Mouse (Mus musculus) CH12.LX (cell line): ENCODE measurements around the gene Fam217b. TPM values are rescaled to one million over a fixed set of nuclear protein-coding genes. Genes with fewer than 3 reads are reported as not detected.
A peak's percentile ranks its signal among the peaks of the same experiment; 100 is the strongest.

Experiments
- DNase-seq: peaks from one replicate; pipeline ENCODE4 v3.0.0-alpha.2; 2013; ENCODE audit errors: extremely low read depth
- H3K27ac ChIP-seq: 2 replicates; pipeline ENCODE4 v1.5.1; 2012; ENCODE audit warnings: low read depth, mild to moderate bottlenecking, control low read depth, moderate library complexity; ENCODE audit not compliant: insufficient read depth
- H3K27me3 ChIP-seq: replicated peaks from 2 replicates; pipeline ENCODE3; 2012; ENCODE audit warnings: inconsistent platforms
- H3K36me3 ChIP-seq, 2 experiments: replicated peaks in 1 of 2; 2 replicates each; pipeline versions ENCODE3 to v1.6.1; 2012; ENCODE audit warnings: inconsistent platforms in 1 of 2, low read length in 1 of 2, mild to moderate bottlenecking in 1 of 2, mixed read lengths in 1 of 2, moderate library complexity in 1 of 2; ENCODE audit not compliant: control insufficient read depth in 1 of 2, insufficient read depth in 1 of 2
- H3K4me1 ChIP-seq, 2 experiments: 2 replicates each; pipeline ENCODE4 v1.6.1; 2012; ENCODE audit warnings: inconsistent platforms in 1 of 2, moderate library complexity in 1 of 2; ENCODE audit not compliant: insufficient read depth in 2 of 2, control insufficient read depth in 1 of 2
- H3K4me2 ChIP-seq: 2 replicates; pipeline ENCODE4 v1.6.1; 2012; ENCODE audit warnings: low read depth, mild to moderate bottlenecking, control low read depth; ENCODE audit not compliant: poor library complexity, insufficient read depth, severe bottlenecking
- H3K4me3 ChIP-seq, 3 experiments: fragments of 150-350 bp in 1 of 3; sonication (generic) in 1 of 3; replicated peaks in 1 of 3; 2 replicates each; pipeline versions ENCODE3 to v1.5.1; 2011 to 2012; ENCODE audit warnings: low read depth in 2 of 3, low read length in 2 of 3, mild to moderate bottlenecking in 2 of 3, moderate library complexity in 2 of 3, control low read depth in 1 of 3, improper control_type of control experiment in 1 of 3, inconsistent platforms in 1 of 3, mixed read lengths in 1 of 3; ENCODE audit not compliant: poor library complexity in 1 of 3
- H3K79me2 ChIP-seq: replicated peaks from 2 replicates; pipeline ENCODE4 v1.6.1; 2012; ENCODE audit warnings: mild to moderate bottlenecking, moderate library complexity; ENCODE audit not compliant: control insufficient read depth, poor library complexity, insufficient read depth, severe bottlenecking; ENCODE audit errors: extremely low read depth
- H3K9ac ChIP-seq: 2 replicates; pipeline ENCODE4 v1.6.1; 2012; ENCODE audit warnings: low read depth, mild to moderate bottlenecking, control low read depth, moderate library complexity; ENCODE audit not compliant: insufficient read depth
- H3K9me3 ChIP-seq: replicated peaks from 2 replicates; pipeline ENCODE3; 2012; ENCODE audit warnings: low read length, inconsistent platforms, mixed read lengths
- BHLHE40 ChIP-seq: IDR thresholded peaks from 2 replicates; pipeline ENCODE4 v1.6.1; 2011; ENCODE audit warnings: mild to moderate bottlenecking, low read depth, low read length, improper control_type of control experiment
- CTCF ChIP-seq, 2 experiments: IDR thresholded peaks in 1 of 2; conservative IDR thresholded peaks in 1 of 2; 2 replicates each; pipeline ENCODE4 v1.5.1; 2011 to 2012; ENCODE audit warnings: low read depth in 2 of 2, low read length in 2 of 2, improper control_type of control experiment in 1 of 2, inconsistent platforms in 1 of 2, mild to moderate bottlenecking in 1 of 2, moderate library complexity in 1 of 2
- E2F4 ChIP-seq: IDR thresholded peaks from 2 replicates; pipeline ENCODE4 v1.6.1; 2011; ENCODE audit warnings: low read depth, low read length, improper control_type of control experiment; ENCODE audit not compliant: insufficient replicate concordance
- ETS1 ChIP-seq: conservative IDR thresholded peaks from 2 replicates; pipeline ENCODE4 v1.6.1; 2012; ENCODE audit warnings: low read depth, mild to moderate bottlenecking, inconsistent platforms, low read length, improper control_type of control experiment, moderate library complexity
- GABPA ChIP-seq: IDR thresholded peaks from 2 replicates; pipeline ENCODE4 v1.6.1; 2012; ENCODE audit warnings: low read depth, low read length, improper control_type of control experiment, inconsistent platforms; ENCODE audit not compliant: insufficient replicate concordance
- IRF4 ChIP-seq: IDR thresholded peaks from 2 replicates; pipeline ENCODE4 v1.6.1; 2014; ENCODE audit warnings: low read depth, mild to moderate bottlenecking, inconsistent platforms, low read length, improper control_type of control experiment
- KAT2A ChIP-seq: IDR thresholded peaks from 2 replicates; pipeline ENCODE4 v1.6.1; 2012; ENCODE audit warnings: low read length, improper control_type of control experiment, inconsistent platforms; ENCODE audit not compliant: insufficient replicate concordance
- MAFK ChIP-seq: IDR thresholded peaks from 2 replicates; pipeline ENCODE4 v1.6.1; 2011; ENCODE audit warnings: low read length, improper control_type of control experiment; ENCODE audit not compliant: insufficient replicate concordance
- MEF2A ChIP-seq: IDR thresholded peaks from 2 replicates; pipeline ENCODE4 v1.6.1; 2014; ENCODE audit warnings: low read depth, mild to moderate bottlenecking, inconsistent platforms, low read length, improper control_type of control experiment, borderline replicate concordance
- NELFE ChIP-seq: IDR thresholded peaks from 2 replicates; pipeline ENCODE4 v1.6.1; 2011; ENCODE audit warnings: low read depth, low read length, improper control_type of control experiment
- PAX5 ChIP-seq: IDR thresholded peaks from 2 replicates; pipeline ENCODE4 v1.6.1; 2012; ENCODE audit warnings: low read length, inconsistent platforms, mixed read lengths
- POLR2AphosphoS2 ChIP-seq: IDR thresholded peaks from 2 replicates; pipeline ENCODE4 v1.6.1; 2011; ENCODE audit warnings: low read depth, low read length, improper control_type of control experiment
- RCOR1 ChIP-seq: conservative IDR thresholded peaks from 2 replicates; pipeline ENCODE4 v1.6.1; 2012; ENCODE audit warnings: low read depth, mild to moderate bottlenecking, inconsistent platforms, low read length, improper control_type of control experiment
- SIN3A ChIP-seq: IDR thresholded peaks from 2 replicates; pipeline ENCODE4 v1.6.1; 2012; ENCODE audit warnings: low read length, improper control_type of control experiment, inconsistent platforms
- TBP ChIP-seq: conservative IDR thresholded peaks from 2 replicates; pipeline ENCODE4 v1.6.1; 2011; ENCODE audit warnings: low read depth, low read length, improper control_type of control experiment
- UBTF ChIP-seq: IDR thresholded peaks from 2 replicates; pipeline ENCODE4 v1.6.1; 2012; ENCODE audit warnings: low read depth, mild to moderate bottlenecking, inconsistent platforms, low read length, improper control_type of control experiment, moderate library complexity
- ZKSCAN1 ChIP-seq: IDR thresholded peaks from 2 replicates; pipeline ENCODE4 v1.6.1; 2012; ENCODE audit warnings: low read depth, inconsistent platforms, low read length, improper control_type of control experiment, borderline replicate concordance
- ZMIZ1 ChIP-seq: IDR thresholded peaks from 2 replicates; pipeline ENCODE4 v1.6.1; 2012; ENCODE audit warnings: low read depth, mild to moderate bottlenecking, inconsistent platforms, low read length, improper control_type of control experiment
- dilution Hi-C: fragments of 300-500 bp; cut with MboI; formaldehyde crosslinking; loops from 2 replicates; pipeline ENCODE4 v1.14.3; 2020; ENCODE audit warnings: low sequenced_read_pairs; ENCODE audit not compliant: extremely low pct_unique_long_range_greater_than_20kb, extremely low pct_ligation_motif_present
- in situ Hi-C: fragments of 300-500 bp; cut with MboI; formaldehyde crosslinking; loops from 3 replicates; pipeline ENCODE4 v1.14.3; 2019; ENCODE audit warnings: low sequenced_read_pairs, low pct_ligation_motif_present, low pct_unique_long_range_greater_than_20kb, mixed read lengths
- polyA plus RNA-seq: library from polyadenylated mRNA; unstranded; fragments of >175 nt; gene quantifications from 2 replicates; pipeline ENCODE4 v1.2.1, GENCODE M21; 2012; ENCODE audit warnings: low read depth; ENCODE audit not compliant: insufficient read length
- total RNA-seq, 2 experiments: library from RNA; depleted of rRNA; stranded (reverse); fragments of 300-350 nt in 1 of 2; fragments of >200 nt in 1 of 2; gene quantifications; 2 replicates each; pipeline ENCODE4 v1.2.3; 2012 to 2014

Fam217b gene
- total and polyA plus RNA-seq, 3 experiments, result 0.05 to 0.08 TPM; not detected in 1

DNA sequence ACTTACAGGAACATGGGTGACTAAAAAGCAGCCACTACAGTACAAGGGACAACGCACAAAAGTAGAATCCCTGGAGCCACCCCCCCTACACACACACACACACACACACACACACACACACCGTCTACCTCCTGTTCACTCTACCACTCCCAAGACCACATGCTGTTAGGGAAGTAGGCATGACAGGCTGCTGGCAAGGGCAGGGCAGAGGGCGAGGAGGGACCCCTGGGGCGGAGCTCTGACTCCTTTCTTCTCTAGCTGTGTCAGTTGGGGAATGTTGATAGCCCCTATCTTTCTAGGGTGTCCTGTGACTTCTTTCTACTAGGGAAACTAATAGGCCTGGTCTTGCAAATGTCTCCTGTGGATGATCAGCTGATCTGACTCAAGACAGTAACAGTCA is 2.6 kb downstream of the Fam217b start:
- TF ChIP-seq MEF2A (no peak), E2F4 (no peak), GABPA (no peak), TBP (no peak), SIN3A (no peak), IRF4 (no peak), ZKSCAN1 (no peak), RCOR1 (no peak), NELFE (no peak)
- Histone ChIP-seq H3K27ac (no peak overlapping the region), H3K4me2 (peak overlapping the region; percentile 69; the same call in 1 of the 2 replicates), H3K4me3 (no peak overlapping the region), H3K36me3 (no peaks in the 10 kb centered on the region), H3K79me2 (no peaks in the 10 kb centered on the region), H3K4me1 (peaks cover 0 to 3% of the 10 kb centered on the region in 2 experiments; a peak in 1 of 4 replicates), H3K9ac (no peak overlapping the region), H3K9me3 (peaks cover 25% of the 10 kb centered on the region), H3K27me3 (no peaks in the 10 kb centered on the region)
- in situ Hi-C loops (no loop called here), dilution Hi-C loops (no loop called here)
- no peak for DNase-seq

- H3K27ac ChIP-seq, result no peak overlapping the region
- no peak for TF ChIP-seq KAT2A
- TF ChIP-seq BHLHE40, result no peak
- no peak for TF ChIP-seq PAX5
- no peak for TF ChIP-seq ETS1
- no peak for TF ChIP-seq CTCF (conservative IDR thresholded peaks at IDR 0.05 in 1 of 2, IDR thresholded peaks at IDR 0.05 in 1 of 2; ENCODE audit: low read depth in 2 of 2, low read length in 2 of 2)
- TF ChIP-seq MEF2A, result no peak
- TF ChIP-seq POLR2AphosphoS2, result no peak
- no peak for TF ChIP-seq SIN3A
- TF ChIP-seq TBP, result no peak
- TF ChIP-seq UBTF, result no peak
- no peak for TF ChIP-seq ZMIZ1
- no peak for TF ChIP-seq MAFK
- in situ Hi-C loops, result no loop called here
- dilution Hi-C loops, result no loop called here
- no peaks in the 10 kb centered on the region for H3K36me3 ChIP-seq
- H3K27me3 ChIP-seq, result peaks cover 12% of the 10 kb centered on the region
- H3K9me3 ChIP-seq, result peaks cover 5% of the 10 kb centered on the region
- no peak overlapping the region for H3K9ac ChIP-seq
- H3K4me3 ChIP-seq, result no peak overlapping the region
- DNase-seq, result no peak
- peaks cover 0 to 3% of the 10 kb centered on the region in 2 experiments; a peak in 1 of 4 replicates for H3K4me1 ChIP-seq
- H3K79me2 ChIP-seq, result no peaks in the 10 kb centered on the region
- no peak overlapping the region for H3K4me2 ChIP-seq
Observed at GRCm38 (mm10) chr2:178420576-178420975, 6.3 kb downstream of the Fam217b start.
